Mouse (Mus musculus) kidney, embryonic 16.5 days (tissue): ENCODE measurements around the gene Slc9a4. TPM values are rescaled to one million over a fixed set of nuclear protein-coding genes. Genes with fewer than 3 reads are reported as not detected.
A peak's percentile ranks its signal among the peaks of the same experiment; 100 is the strongest.
"Not testable (repeated sequence)": the region's sequence is repeated elsewhere in the genome, so short reads cannot be mapped to it uniquely, and the experiment has no call there.

ENCODE experiments used
- ATAC-seq: fragments of 200-750 bp; cut with Nextera tagmentation; 2 replicates; pipeline ENCODE4 v1.8.0; 2017; ENCODE audit warnings: moderate TSS enrichment; ENCODE audit not compliant: low FRiP score, low TSS enrichment
- H3K27ac ChIP-seq: fragments of 300-500 bp; sonication (generic); 2 replicates; pipeline ENCODE4 v1.5.1; 2014; ENCODE audit warnings: low read length
- H3K27me3 ChIP-seq: fragments of 300-500 bp; sonication (generic); 2 replicates; pipeline ENCODE4 v1.6.1; 2014; ENCODE audit warnings: low read length, control low read depth, mixed read lengths; ENCODE audit not compliant: insufficient read depth
- H3K36me3 ChIP-seq: fragments of 300-500 bp; sonication (generic); 2 replicates; pipeline ENCODE4 v1.6.1; 2014; ENCODE audit warnings: low read length, control low read depth, mixed read lengths; ENCODE audit not compliant: insufficient read depth
- H3K4me1 ChIP-seq: fragments of 300-500 bp; sonication (generic); 2 replicates; pipeline ENCODE4 v1.6.1; 2014; ENCODE audit warnings: low read length, control low read depth, mixed read lengths; ENCODE audit not compliant: insufficient read depth
- H3K4me2 ChIP-seq: fragments of 300-500 bp; sonication (generic); replicated peaks from 2 replicates; pipeline ENCODE4 v1.6.1; 2014; ENCODE audit warnings: low read depth, low read length
- H3K4me3 ChIP-seq: fragments of 300-500 bp; sonication (generic); 2 replicates; pipeline ENCODE4 v1.5.1; 2014; ENCODE audit warnings: mild to moderate bottlenecking, low read length
- H3K9ac ChIP-seq: fragments of 300-500 bp; sonication (generic); replicated peaks from 2 replicates; pipeline ENCODE4 v1.6.1; 2014; ENCODE audit warnings: low read length
- H3K9me3 ChIP-seq: fragments of 300-500 bp; sonication (generic); 2 replicates; pipeline ENCODE4 v1.6.1; 2016; ENCODE audit warnings: low read length, control low read depth
- WGBS: fragments of 180-500 bp; shearing (Covaris S2); extraction: QIAGEN DNeasy Blood & Tissue Kit; methylation state at CpG from one replicate; pipeline ENCODE4 v1.1.7; 2014; 5-methylcytosine and 5-hydroxymethylcytosine counted together
- polyA plus RNA-seq: library from polyadenylated mRNA; unstranded; fragments of >200 nt; fragmentation: Nextera tagmentation; extraction: Ambion mirVana; gene quantifications from 2 replicates; pipeline ENCODE4 v1.2.1, GENCODE M21; 2015

Gene Slc9a4
- polyA plus RNA-seq, 1 experiment from 2014 or later = 0.49 TPM

GRCm38 (mm10) chr1:40597822-40598221, 17.9 kb downstream of the Slc9a4 start:
- no peak for ATAC-seq
- no peak overlapping the region for H3K27ac ChIP-seq
- H3K9me3 ChIP-seq = no peaks in the 10 kb centered on the region
- H3K9ac ChIP-seq = no peak overlapping the region
- no peaks in the 10 kb centered on the region for H3K36me3 ChIP-seq
- H3K4me3 ChIP-seq = no peak overlapping the region
- no peaks in the 10 kb centered on the region for H3K4me1 ChIP-seq
- no peaks in the 10 kb centered on the region for H3K27me3 ChIP-seq
- 74% methylated on average over 5 of the region's 5 CpGs for WGBS
- no peak overlapping the region for H3K4me2 ChIP-seq

DNA sequence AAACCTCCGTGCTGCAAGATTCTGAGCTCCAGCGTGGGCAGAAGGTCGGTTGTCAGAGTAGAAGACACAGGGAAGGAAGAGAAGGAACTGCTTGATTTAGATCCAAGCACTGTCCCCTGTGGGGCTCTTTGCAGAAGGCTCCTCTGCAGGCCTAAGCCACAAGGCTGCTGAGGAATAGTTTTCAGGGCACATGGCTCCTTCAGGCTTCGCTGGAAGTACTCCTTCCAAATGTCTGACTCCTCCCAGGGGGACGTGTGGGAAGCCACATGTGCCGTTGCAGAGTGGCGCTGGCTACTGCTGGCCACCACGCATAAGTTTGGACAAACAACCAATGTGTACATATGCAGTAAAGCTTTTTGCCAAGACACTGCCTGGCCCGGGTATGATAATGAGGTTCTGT, 19.8 kb downstream of the Slc9a4 start:
- WGBS = 87% methylated on average over 9 of the region's 9 CpGs
- not testable (repeated sequence) for H3K4me3 ChIP-seq, H3K27ac ChIP-seq

GRCm38 (mm10) chr1:40600394-40601327, 20.8 kb downstream of the Slc9a4 start:
- no peak overlapping the region for H3K9ac ChIP-seq
- ATAC-seq = no peak
- WGBS = 81% methylated on average over 25 of the region's 25 CpGs
- H3K4me1 ChIP-seq = no peaks in the 10 kb centered on the region
- H3K27me3 ChIP-seq = no peaks in the 10 kb centered on the region
- H3K9me3 ChIP-seq = no peaks in the 10 kb centered on the region
- H3K4me3 ChIP-seq = no peak overlapping the region
- H3K4me2 ChIP-seq = no peak overlapping the region
- no peak overlapping the region for H3K27ac ChIP-seq
- no peaks in the 10 kb centered on the region for H3K36me3 ChIP-seq

More for the DNA sequence above, 19.8 kb downstream of the Slc9a4 start:
- ATAC-seq, H3K9me3 ChIP-seq, H3K4me2 ChIP-seq, H3K9ac ChIP-seq, H3K27me3 ChIP-seq, H3K4me1 ChIP-seq, H3K36me3 ChIP-seq: not testable (repeated sequence)

- no peaks in the 10 kb centered on the region for H3K4me1 ChIP-seq
- no peak overlapping the region for H3K9ac ChIP-seq
- H3K9me3 ChIP-seq = no peaks in the 10 kb centered on the region
- no peak for ATAC-seq
- H3K27ac ChIP-seq = no peak overlapping the region
- 92% methylated on average over 3 of the region's 3 CpGs for WGBS
- H3K4me3 ChIP-seq = no peak overlapping the region
- no peaks in the 10 kb centered on the region for H3K36me3 ChIP-seq
- H3K27me3 ChIP-seq = no peaks in the 10 kb centered on the region
- H3K4me2 ChIP-seq = no peak overlapping the region
Observed at GRCm38 (mm10) chr1:40601461-40601860, 21.6 kb downstream of the Slc9a4 start.

DNA sequence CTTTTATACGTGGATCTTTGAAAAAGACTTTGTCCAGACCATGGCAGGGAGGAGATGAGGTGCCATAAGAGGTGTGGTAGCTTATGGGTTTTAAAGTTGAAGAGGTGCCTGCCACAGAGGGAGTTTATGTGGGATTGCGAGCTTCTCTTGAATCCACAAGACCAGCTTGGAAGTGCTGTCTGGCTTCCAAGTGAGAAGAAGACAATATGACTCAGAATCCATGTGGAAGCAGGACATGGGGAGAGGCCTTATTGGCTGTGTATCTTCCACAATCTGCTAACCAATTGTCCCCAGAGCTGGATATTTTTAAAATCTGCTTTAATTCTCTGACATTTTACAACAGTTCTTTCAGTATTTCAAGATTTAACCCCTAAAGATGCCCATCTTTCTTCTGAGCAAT, 33.3 kb downstream of the Slc9a4 start:
- Histone ChIP-seq H3K36me3 (no peaks in the 10 kb centered on the region), H3K9ac (no peak overlapping the region), H3K9me3 (no peaks in the 10 kb centered on the region), H3K4me2 (no peak overlapping the region), H3K27ac (no peak overlapping the region), H3K4me1 (no peaks in the 10 kb centered on the region), H3K4me3 (no peak overlapping the region), H3K27me3 (no peaks in the 10 kb centered on the region)
- 81% methylated on average over 2 of the region's 2 CpGs for WGBS
- ATAC-seq = no peak

- H3K36me3 ChIP-seq = no peaks in the 10 kb centered on the region
- 78% methylated on average over 5 of the region's 5 CpGs for WGBS
- no peak overlapping the region for H3K4me3 ChIP-seq
- H3K9ac ChIP-seq = no peak overlapping the region
- H3K27me3 ChIP-seq = no peaks in the 10 kb centered on the region
- H3K4me2 ChIP-seq = no peak overlapping the region
- ATAC-seq = peak; percentile 24; the same call in 1 of the 2 replicates
- H3K27ac ChIP-seq = no peak overlapping the region
- H3K9me3 ChIP-seq = no peaks in the 10 kb centered on the region
- no peaks in the 10 kb centered on the region for H3K4me1 ChIP-seq
Observed at GRCm38 (mm10) chr1:40619093-40619492, 39.2 kb downstream of the Slc9a4 start.

- Histone ChIP-seq H3K9me3 (no peaks in the 10 kb centered on the region), H3K4me3 (no peak overlapping the region), H3K27me3 (no peaks in the 10 kb centered on the region), H3K36me3 (no peaks in the 10 kb centered on the region), H3K4me2 (no peak overlapping the region), H3K27ac (no peak overlapping the region), H3K9ac (no peak overlapping the region), H3K4me1 (no peaks in the 10 kb centered on the region)
- WGBS = 56% methylated on average over 5 of the region's 5 CpGs
- ATAC-seq = no peak
Observed at GRCm38 (mm10) chr1:40619871-40620270, 40.0 kb downstream of the Slc9a4 start.

- Histone ChIP-seq H3K9me3 (no peaks in the 10 kb centered on the region), H3K4me1 (no peaks in the 10 kb centered on the region), H3K27me3 (no peaks in the 10 kb centered on the region), H3K4me3 (no peak overlapping the region), H3K27ac (no peak overlapping the region), H3K36me3 (no peaks in the 10 kb centered on the region), H3K4me2 (no peak overlapping the region), H3K9ac (no peak overlapping the region)
- ATAC-seq = peak; percentile 39; the same call in 1 of the 2 replicates
- WGBS = 40% methylated on average over 3 of the region's 3 CpGs
Observed at GRCm38 (mm10) chr1:40624954-40625353, 45.1 kb downstream of the Slc9a4 start.

DNA sequence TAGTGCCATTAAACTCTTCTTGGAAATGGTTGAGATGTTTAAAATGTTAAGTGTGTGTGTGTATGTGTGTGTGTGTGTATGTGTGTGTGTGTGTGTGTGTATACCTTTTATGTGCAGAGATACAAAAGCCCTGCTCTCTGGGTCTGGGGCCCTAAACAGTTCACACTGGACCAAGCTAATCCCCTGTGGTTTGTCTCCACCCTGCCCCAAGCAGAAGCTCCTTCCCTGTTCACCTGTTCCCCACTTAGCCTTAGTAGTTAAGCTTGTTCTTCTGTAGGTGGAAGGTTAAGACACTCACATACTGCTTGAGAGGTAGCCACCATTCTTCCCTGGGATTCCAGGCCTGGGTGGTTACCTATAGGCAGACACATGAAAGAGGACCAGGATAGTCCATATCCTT, 47.1 kb downstream of the Slc9a4 start:
- Histone ChIP-seq H3K4me1 (no peaks in the 10 kb centered on the region), H3K27me3 (no peaks in the 10 kb centered on the region)

DNA sequence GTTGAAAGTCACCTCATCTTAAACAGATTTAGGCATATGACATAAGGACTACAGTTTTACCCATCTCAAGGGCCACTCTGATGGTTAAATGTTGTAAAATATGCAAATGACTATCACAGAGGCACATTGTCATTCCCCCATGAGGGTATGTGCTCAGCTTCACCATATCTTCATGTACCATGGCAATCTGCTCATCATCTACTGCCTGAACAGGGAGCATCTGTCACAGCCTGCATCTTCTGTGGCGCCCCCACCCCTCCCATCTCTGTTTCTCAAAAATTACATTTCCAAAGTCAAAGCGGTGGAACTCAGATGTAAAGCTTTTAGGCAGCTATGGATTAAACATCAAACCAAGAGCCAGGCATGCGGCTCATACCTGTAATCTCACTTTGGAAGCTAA, 48.6 kb downstream of the Slc9a4 start:
- H3K4me1 ChIP-seq = peaks cover 9% of the 10 kb centered on the region
- no peak for ATAC-seq
- H3K9ac ChIP-seq = no peak overlapping the region
- H3K27ac ChIP-seq = no peak overlapping the region
- H3K4me3 ChIP-seq = no peak overlapping the region
- no peak overlapping the region for H3K4me2 ChIP-seq
- no peaks in the 10 kb centered on the region for H3K9me3 ChIP-seq
- no peaks in the 10 kb centered on the region for H3K27me3 ChIP-seq
- H3K36me3 ChIP-seq = no peaks in the 10 kb centered on the region
- WGBS = 86% methylated on average over 3 of the region's 3 CpGs

More for the DNA sequence above, 47.1 kb downstream of the Slc9a4 start:
- H3K4me3 ChIP-seq = no peak overlapping the region
- H3K36me3 ChIP-seq = no peaks in the 10 kb centered on the region
- no peak for ATAC-seq
- H3K9me3 ChIP-seq = no peaks in the 10 kb centered on the region
- no peak overlapping the region for H3K9ac ChIP-seq
- H3K4me2 ChIP-seq = no peak overlapping the region
- no peak overlapping the region for H3K27ac ChIP-seq
